Mouse (Mus musculus): ENCODE measurements around the gene Zfp784.
"Not testable (repeated sequence)": the region's sequence is repeated elsewhere in the genome, so short reads cannot be mapped to it uniquely, and the experiment has no call there.

The Zfp784 gene

GRCm38 (mm10) chr7:5038109-5038732 is at the start of gene Zfp784:
Gene Zfp784 (minus strand): TSS chr7:5038446.
- DNase-seq (ENCODE audit: low spot score in 2 of 2) = peak; percentile 95

GRCm38 (mm10) chr7:5087886-5088285 is 49.6 kb upstream of the Zfp784 start:
- DNase-seq (ENCODE audit: low spot score in 2 of 2) = no peak

GRCm38 (mm10) chr7:5086921-5087440 is 48.7 kb upstream of the Zfp784 start:
- DNase-seq (ENCODE audit: low spot score in 2 of 2) = no peak

- DNase-seq (ENCODE audit: low spot score in 2 of 2) = no peak
Observed at GRCm38 (mm10) chr7:5085512-5085911, 47.3 kb upstream of the Zfp784 start.

DNA sequence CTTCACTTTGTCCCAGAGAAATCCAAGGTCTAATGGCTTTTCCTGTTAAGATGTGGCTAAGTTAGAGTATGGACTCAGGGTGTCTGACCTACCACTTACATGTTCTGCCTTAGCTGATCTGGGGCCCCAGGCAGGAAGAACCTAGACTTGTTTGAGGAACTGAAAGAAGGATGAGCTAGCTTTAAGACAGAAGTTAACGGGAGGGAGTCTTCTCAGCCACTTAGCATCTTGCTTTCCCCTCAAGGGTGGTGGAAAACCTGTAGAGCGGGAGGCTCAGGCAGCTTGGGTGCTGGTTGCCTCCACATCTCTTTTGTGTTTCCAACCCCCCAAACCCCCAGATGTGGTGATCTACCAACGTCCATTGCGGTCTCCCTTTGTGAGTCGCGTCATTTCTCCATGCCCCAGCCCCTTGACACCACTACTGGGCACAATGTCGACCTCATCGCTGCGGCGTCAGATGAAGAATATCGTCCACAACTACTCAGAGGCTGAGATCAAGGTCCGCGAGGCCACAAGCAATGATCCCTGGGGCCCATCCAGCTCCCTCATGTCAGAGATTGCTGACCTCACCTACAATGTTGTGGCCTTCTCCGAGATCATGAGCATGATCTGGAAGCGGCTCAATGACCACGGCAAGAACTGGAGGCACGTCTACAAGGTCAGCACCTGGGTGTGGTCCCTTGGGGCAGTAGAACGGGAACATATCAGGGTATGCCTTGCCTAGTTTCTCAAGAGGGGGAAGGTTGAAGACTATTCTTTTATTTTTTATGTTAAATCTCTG is 45.3 kb upstream of the Zfp784 start:
- DNase-seq (ENCODE audit: low spot score in 2 of 2) = peak in 1 of 2 experiments; percentile 44

- no peak for DNase-seq (ENCODE audit: low spot score in 2 of 2)
Observed at GRCm38 (mm10) chr7:5081939-5082338, 43.7 kb upstream of the Zfp784 start.

- peak in 1 of 2 experiments; percentile 41 for DNase-seq (ENCODE audit: low spot score in 2 of 2)
Observed at GRCm38 (mm10) chr7:5081241-5081640, 43.0 kb upstream of the Zfp784 start.

DNA sequence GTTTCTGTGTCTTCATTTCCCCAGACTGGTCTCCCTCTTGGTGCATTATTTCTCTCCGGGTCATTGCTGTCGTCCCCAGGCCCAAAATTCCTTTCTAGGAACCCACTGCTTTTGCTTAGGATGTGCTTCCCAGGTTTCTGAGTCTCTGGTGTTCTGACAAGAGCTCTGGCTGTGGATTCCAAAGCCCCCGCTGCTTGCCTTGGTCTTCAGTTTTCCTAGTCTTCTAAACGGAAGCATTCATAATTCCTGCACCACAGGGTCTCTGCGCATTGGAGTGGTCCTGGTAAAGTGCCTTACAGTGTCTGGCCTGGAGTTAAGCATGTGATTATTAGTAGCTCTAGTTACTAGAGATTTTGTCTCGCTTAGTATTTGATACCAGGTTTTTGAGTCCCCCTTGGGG is 42.6 kb upstream of the Zfp784 start:
- DNase-seq (ENCODE audit: low spot score in 2 of 2) = no peak

DNA sequence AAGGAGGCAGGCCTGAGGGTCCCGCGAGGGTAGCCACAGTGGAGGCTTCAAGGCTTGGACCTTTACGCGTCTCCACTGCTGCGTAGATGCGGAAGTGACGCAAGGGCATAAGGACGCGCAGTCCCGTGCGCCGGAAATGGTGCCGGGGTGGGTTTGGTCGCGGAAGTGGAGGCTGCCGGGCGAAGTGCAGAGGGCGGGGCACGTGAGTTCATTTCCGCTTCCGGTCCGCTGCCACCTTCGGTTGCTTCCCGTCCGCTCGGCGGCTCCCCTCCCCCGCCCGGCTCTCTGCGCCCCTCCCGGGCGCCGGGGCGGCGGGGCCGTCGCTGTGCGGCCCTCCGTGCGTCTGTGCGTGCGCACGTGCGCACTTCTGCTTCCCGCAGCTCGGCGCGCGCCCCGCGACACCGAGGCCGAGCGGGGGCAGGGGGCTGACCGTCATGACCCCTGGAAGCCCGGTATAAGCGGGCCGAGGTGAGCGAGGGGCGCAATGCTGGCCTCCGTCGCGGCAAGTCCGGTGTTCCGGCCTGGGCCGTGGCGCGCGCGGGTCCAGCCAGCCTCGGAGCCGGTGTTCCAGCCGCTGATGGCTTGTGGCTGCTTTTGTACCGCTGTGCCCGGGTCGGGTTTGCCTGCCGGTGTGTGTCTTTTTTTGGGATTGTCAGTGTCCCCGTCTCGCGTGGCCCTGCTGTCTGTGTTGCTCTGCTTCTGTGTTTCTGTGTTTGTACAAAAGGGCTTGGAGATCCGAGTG is 41.9 kb upstream of the Zfp784 start, which contains the start of gene Epn1:
Gene Epn1 (plus strand): TSS at position 226 of the 742 bp plus-strand sequence.
- peak; percentile 83 to 97 for DNase-seq (ENCODE audit: low spot score in 2 of 2)

- not testable (repeated sequence) for DNase-seq (ENCODE audit: low spot score in 2 of 2)
Observed at GRCm38 (mm10) chr7:5079365-5080009, 41.2 kb upstream of the Zfp784 start.

DNA sequence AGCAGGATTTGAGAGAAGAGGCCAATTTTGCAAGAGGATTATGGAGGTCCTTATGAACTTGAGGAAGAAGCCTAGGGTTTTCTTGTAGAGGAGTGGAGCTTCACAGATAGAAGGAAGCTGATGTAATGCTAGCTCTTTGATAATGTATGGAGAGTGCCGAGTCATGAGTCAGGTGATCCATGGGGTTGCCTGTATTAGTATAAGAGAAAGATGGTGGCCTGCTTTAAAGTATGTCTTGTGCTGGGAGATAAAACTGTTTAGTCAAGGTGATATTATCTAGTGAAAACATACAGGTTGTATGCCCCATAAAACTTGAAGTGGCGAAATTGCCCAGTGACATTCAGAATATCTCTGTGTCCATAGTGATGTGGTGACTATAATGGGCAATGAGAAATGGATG is 38.7 kb upstream of the Zfp784 start:
- no peak for DNase-seq (ENCODE audit: low spot score in 2 of 2)

- no peak for DNase-seq (ENCODE audit: low spot score in 2 of 2)
Observed at GRCm38 (mm10) chr7:5074984-5075383, 36.7 kb upstream of the Zfp784 start.

DNA sequence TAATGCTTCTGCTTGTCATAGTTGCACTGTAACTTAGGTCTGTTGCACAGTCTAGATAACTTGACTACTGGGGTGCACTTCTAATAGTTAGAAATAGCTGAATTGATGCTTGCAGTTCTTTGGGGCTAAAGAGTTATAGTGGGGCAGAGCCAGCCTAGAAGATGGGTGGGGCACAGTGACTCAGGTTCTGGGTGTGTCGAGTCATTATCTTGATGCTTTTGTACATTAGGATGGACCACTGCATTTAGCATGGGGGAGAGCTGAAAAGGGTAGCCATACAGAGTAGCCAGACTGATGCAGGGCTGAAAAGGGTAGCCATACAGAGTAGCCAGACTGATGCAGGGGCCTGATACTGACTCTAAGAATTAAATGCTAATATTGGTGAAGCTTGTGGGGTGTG is 35.3 kb upstream of the Zfp784 start:
- peak in 1 of 2 experiments; percentile 36 for DNase-seq (ENCODE audit: low spot score in 2 of 2)

- no peak for DNase-seq (ENCODE audit: low spot score in 2 of 2)
Observed at GRCm38 (mm10) chr7:5064886-5065285, 26.6 kb upstream of the Zfp784 start.

DNA sequence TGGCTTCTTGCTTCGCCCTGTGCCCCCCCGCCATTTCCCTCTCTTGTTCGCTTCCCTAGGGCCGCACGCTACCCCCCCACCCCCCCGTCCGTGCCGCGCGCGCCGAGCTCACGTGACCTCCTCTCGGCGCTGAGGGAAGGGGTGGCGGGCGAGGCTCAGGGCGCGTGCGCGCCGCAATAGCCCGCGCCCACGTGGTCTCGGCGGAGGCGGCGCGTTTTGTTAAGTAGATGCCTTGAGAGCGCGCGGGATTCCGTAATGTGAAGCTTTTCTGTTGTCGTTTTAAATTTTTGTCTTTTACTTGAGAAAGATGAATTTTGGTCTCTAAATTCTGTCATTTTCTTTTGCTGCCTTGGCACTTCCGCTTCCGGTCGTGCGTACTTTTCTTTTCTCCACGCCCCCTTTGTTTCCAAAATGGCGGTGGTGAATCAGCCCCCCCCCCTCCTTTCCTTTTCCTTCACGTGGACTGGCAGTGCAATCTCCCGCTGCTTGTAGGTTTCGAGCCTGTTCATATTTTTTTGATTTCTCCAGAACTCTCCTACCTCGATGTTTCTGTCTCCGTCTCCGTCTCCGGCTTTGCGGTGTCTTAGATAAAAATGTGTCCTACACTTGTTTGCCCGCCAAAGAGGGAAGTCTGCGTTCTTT is 24.2 kb upstream of the Zfp784 start:
- peak in 1 of 2 experiments; percentile 77 for DNase-seq (ENCODE audit: low spot score in 2 of 2)

- DNase-seq (ENCODE audit: low spot score in 2 of 2) = peak; percentile 90 to 98
Observed at GRCm38 (mm10) chr7:5061774-5062359, 23.6 kb upstream of the Zfp784 start, which contains the start of gene U2af2. Gene U2af2 (plus strand): TSS chr7:5062143.

DNA sequence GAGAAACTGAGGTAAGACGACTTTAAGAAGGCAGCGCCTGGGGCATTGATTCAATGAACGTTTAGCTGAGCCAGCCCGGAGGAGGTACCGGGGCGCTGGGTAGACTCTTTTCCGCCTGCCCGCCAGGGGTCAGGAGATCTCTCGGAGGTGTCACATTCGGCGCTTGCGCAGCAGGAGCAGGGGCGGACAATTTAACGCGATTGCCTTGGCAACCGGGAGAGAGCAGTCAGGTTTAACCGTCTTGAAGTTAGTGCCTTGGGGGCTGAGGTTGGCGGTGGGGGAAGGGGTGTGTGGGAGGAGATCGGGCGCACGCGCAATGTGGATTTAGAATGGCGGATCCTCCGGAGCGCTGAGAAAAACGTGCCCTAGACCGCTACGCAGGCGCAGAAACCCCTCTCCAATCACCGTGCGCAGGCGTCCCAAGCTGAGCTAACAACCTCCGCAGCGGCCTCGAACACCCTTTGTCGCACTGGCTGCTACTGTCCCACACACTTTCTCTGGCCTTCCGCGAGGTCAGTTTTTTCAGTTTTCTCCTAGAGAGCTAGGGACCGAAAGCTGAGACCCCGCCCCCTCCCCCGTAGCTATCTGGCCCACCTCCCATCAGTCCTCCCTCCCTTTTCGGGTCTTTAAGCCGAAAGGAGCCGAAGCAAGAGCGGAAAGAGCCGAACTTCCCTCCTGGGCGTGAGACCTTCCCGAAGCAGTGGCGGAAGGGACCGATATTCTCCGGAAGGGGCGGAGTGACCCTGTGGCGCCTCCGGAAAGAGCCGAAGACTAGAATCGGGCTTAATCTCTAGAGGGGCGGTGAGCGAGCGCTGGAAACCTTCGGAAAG is 22.9 kb upstream of the Zfp784 start:
- peak; percentile 91 to 97 for DNase-seq (ENCODE audit: low spot score in 2 of 2)

GRCm38 (mm10) chr7:5060239-5060731 is 22.0 kb upstream of the Zfp784 start:
- peak; percentile 66 to 87 for DNase-seq (ENCODE audit: low spot score in 2 of 2)

GRCm38 (mm10) chr7:5059421-5059820 is 21.2 kb upstream of the Zfp784 start:
- DNase-seq (ENCODE audit: low spot score in 2 of 2) = no peak

DNA sequence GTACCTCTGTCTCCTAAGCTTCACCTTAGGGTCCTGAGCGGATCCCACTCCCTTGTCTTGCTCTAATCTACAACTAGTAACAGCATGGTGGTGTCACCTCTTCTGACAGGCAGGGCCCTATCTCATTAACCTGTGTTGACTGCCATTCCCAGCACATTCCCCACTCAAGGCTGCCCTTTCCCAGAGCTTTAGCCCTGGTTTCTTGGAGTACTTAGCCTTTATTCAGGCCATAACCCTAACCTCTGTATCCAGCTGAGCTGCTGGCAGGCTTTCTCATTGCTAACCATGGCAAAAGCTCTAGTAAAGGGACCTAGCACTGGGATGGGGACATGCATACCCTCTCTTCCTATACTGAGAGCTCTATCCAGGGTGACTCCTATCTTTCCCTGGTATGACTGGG is 20.4 kb upstream of the Zfp784 start:
- no peak for DNase-seq (ENCODE audit: low spot score in 2 of 2)

All from spleen, postnatal 10 days (tissue).